20 mouse cellular contexts compared by ENCODE assay signal in genomic region chr11:74105066-74105465, GRCm38 (mm10). TPM values are rescaled to one million over a fixed set of nuclear protein-coding genes. Genes with fewer than 3 reads are reported as not detected.
"Had no signal": no experiment of that assay in that cellular context is flagged by ENCODE, and none has a peak within 500 bp of the region (broad histone marks: within the 10 kb centered on the region; RNA-seq: fewer than 3 reads in every experiment).

No protein-coding gene starts in this region.

- ATAC-seq: liver, postnatal 0 days had no signal

- H3K4me1 ChIP-seq: limb, embryonic 12.5 days; liver, embryonic 13.5 days; lung, embryonic 15.5 days; midbrain, embryonic 10.5 days; neural tube, embryonic 12.5 days had no signal

- H3K4me2 ChIP-seq: limb, embryonic 12.5 days; liver, embryonic 13.5 days; lung, embryonic 15.5 days; neural tube, embryonic 12.5 days had no signal

- H3K27me3 ChIP-seq: limb, embryonic 12.5 days; liver, embryonic 13.5 days; lung, embryonic 15.5 days; neural tube, embryonic 12.5 days had no signal

- H3K36me3 ChIP-seq: limb, embryonic 12.5 days; liver, embryonic 13.5 days; lung, embryonic 15.5 days; midbrain, embryonic 10.5 days; neural tube, embryonic 12.5 days had no signal

- DNase-seq: kidney, adult 18-20 months; kidney, postnatal 10 days; kidney, postnatal 4 days; liver; liver, embryonic 13.5 days; liver, postnatal 0 days; lung, postnatal 14 days; thymus, postnatal 4 days had no signal

- H3K27ac ChIP-seq: layer of hippocampus, adult 2 months; limb, embryonic 12.5 days; liver, embryonic 13.5 days; lung, embryonic 15.5 days; macrophage; midbrain, embryonic 10.5 days; neural tube, embryonic 12.5 days; stomach, postnatal 0 days had no signal

- H3K4me3 ChIP-seq: layer of hippocampus, adult 2 months; limb, embryonic 12.5 days; liver, embryonic 13.5 days; lung, embryonic 15.5 days; midbrain, embryonic 10.5 days; myocyte; neural tube, embryonic 12.5 days had no signal

- H3K9ac ChIP-seq: limb, embryonic 12.5 days; liver, embryonic 13.5 days; liver, postnatal 0 days; lung, embryonic 15.5 days; neural tube, embryonic 12.5 days had no signal

RNA-seq across cellular contexts. Expression of gene Olfr401, which starts 8.4 kb away (rescaled TPM):
- total RNA-seq: layer of hippocampus, adult 2 months; layer of hippocampus, postnatal 14 days; left cerebral cortex, adult 18-20 months; left cerebral cortex, postnatal 25 days had no signal
- polyA plus RNA-seq: kidney, embryonic 14.5 days; limb, embryonic 12.5 days; liver, embryonic 13.5 days; liver, postnatal 0 days; lung, embryonic 15.5 days; macrophage; midbrain, embryonic 10.5 days; myocyte; neural tube, embryonic 12.5 days; stomach, postnatal 0 days had no signal

RNA-seq across cellular contexts. Expression of gene Zfp616, which starts 35.3 kb away (rescaled TPM):
- total RNA-seq: layer of hippocampus, adult 2 months; layer of hippocampus, postnatal 14 days; left cerebral cortex, adult 18-20 months; left cerebral cortex, postnatal 25 days had no signal
- polyA plus RNA-seq: kidney, embryonic 14.5 days; limb, embryonic 12.5 days; liver, embryonic 13.5 days; liver, postnatal 0 days; lung, embryonic 15.5 days; macrophage; midbrain, embryonic 10.5 days; myocyte; neural tube, embryonic 12.5 days; stomach, postnatal 0 days had no signal

RNA-seq across cellular contexts. Expression of gene Olfr402, which starts 48.3 kb away (rescaled TPM):
- total RNA-seq: layer of hippocampus, adult 2 months; layer of hippocampus, postnatal 14 days; left cerebral cortex, adult 18-20 months; left cerebral cortex, postnatal 25 days had no signal
- polyA plus RNA-seq: kidney, embryonic 14.5 days; limb, embryonic 12.5 days; liver, embryonic 13.5 days; liver, postnatal 0 days; lung, embryonic 15.5 days; macrophage; midbrain, embryonic 10.5 days; myocyte; neural tube, embryonic 12.5 days; stomach, postnatal 0 days had no signal

RNA-seq across cellular contexts. Expression of gene Olfr399, which starts 48.7 kb away (rescaled TPM):
- total RNA-seq: layer of hippocampus, adult 2 months; layer of hippocampus, postnatal 14 days; left cerebral cortex, adult 18-20 months; left cerebral cortex, postnatal 25 days had no signal
- polyA plus RNA-seq: kidney, embryonic 14.5 days; limb, embryonic 12.5 days; liver, embryonic 13.5 days; liver, postnatal 0 days; lung, embryonic 15.5 days; macrophage; midbrain, embryonic 10.5 days; myocyte; neural tube, embryonic 12.5 days; stomach, postnatal 0 days had no signal

RNA-seq across cellular contexts. Expression of gene Olfr139, which starts 48.7 kb away (rescaled TPM):
- total RNA-seq: layer of hippocampus, adult 2 months; layer of hippocampus, postnatal 14 days; left cerebral cortex, adult 18-20 months; left cerebral cortex, postnatal 25 days had no signal
- polyA plus RNA-seq: kidney, embryonic 14.5 days; limb, embryonic 12.5 days; liver, embryonic 13.5 days; liver, postnatal 0 days; lung, embryonic 15.5 days; macrophage; midbrain, embryonic 10.5 days; myocyte; neural tube, embryonic 12.5 days; stomach, postnatal 0 days had no signal
